Mouse (Mus musculus): ENCODE results near the gene Bhmt. TPM values are rescaled to one million over a fixed set of nuclear protein-coding genes. Genes with fewer than 3 reads are reported as not detected.
A peak's percentile ranks its signal among the peaks of the same experiment; 100 is the strongest.

The Bhmt gene
- total RNA-seq, 1 experiment, result 3.3 TPM

DNA sequence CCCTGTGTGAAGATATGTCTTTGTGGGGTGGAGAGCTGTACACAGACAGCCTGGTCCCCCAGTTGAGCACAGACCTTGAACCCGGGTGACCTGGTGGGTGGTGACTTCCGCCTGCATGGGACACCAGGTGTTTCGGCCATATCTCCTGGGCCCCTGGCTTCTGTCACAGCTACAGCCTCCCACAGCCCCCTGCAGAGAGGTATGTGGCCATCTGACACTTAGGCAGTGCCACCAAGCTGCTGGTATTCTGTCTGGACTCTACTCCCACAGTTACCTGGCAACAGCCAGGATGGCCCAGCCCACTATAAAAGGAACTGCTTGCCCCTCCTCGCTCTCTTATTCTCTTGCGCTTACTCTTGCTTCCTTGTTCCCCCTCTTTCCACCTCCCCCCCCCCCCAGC lies 20.2 kb upstream of the Bhmt start:
- Histone ChIP-seq H3K27ac (ENCODE audit: insufficient read depth, low read depth, low read length, poor library complexity, severe bottlenecking) (no peak overlapping the region), H3K4me3 (ENCODE audit: insufficient read depth in 1 of 2, low read depth in 1 of 2, low read length in 2 of 2, poor library complexity in 1 of 2, severe bottlenecking in 1 of 2) (no peak overlapping the region), H3K9ac (ENCODE audit: insufficient read depth, low read depth, low read length, poor library complexity, severe bottlenecking) (no peak overlapping the region), H3K9me3 (ENCODE audit: control insufficient read depth, insufficient read depth, low read depth, low read length) (peaks cover 2% of the 10 kb centered on the region; the same call in 1 of the 2 replicates), H3K36me3 (ENCODE audit: control insufficient read depth, insufficient read depth, low read length, poor library complexity, severe bottlenecking) (no peaks in the 10 kb centered on the region), H3K4me1 (ENCODE audit: control insufficient read depth in 2 of 2, insufficient read depth in 2 of 2, low read length in 2 of 2, poor library complexity in 1 of 2) (0 out of 4 replicates have a peak, but pooled peaks cover 0 to 3% of the 10 kb centered on the region in 2 experiments)
- in situ Hi-C loops (cut with MboI; ENCODE audit: low sequenced_read_pairs in 2 of 2, unreplicated experiment in 2 of 2), result no loop called here
- no peak for DNase-seq (ENCODE audit: low read depth, low spot score)
- TF ChIP-seq ZC3H11A (IDR thresholded peaks at IDR 0.05; ENCODE audit: borderline replicate concordance, low read depth, low read length) (no peak), HCFC1 (IDR thresholded peaks at IDR 0.05; ENCODE audit: borderline replicate concordance, insufficient read depth, low read length) (no peak), MAFK (IDR thresholded peaks at IDR 0.05; ENCODE audit: insufficient read depth, low read depth, low read length) (no peak), CHD2 (IDR thresholded peaks at IDR 0.05; ENCODE audit: low read depth, low read length) (no peak), ZNF384 (IDR thresholded peaks at IDR 0.05; ENCODE audit: low read depth, low read length) (no peak)

DNA sequence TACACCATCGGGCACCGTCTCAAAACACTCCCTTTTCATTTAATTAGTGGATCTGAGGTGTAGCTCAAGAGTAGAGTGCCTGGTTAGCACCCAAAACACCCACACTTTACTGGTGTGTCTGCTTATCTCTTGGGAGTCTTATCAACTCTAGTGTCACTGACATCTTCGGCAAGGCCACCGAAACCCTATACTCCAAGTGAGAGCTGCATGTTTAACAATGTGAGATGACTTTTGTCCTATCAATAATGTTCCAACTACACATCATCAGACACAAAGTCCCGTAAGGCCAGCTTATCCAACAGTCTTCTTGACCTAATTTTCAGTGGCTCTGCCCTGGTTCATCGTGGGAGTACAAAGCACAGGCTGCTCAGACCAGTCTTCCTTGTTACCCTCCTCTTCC lies 15.6 kb upstream of the Bhmt start:
- no peak overlapping the region for H3K4me3 ChIP-seq (ENCODE audit: insufficient read depth in 1 of 2, low read depth in 1 of 2, low read length in 2 of 2, poor library complexity in 1 of 2, severe bottlenecking in 1 of 2)
- TF ChIP-seq ZNF384 (IDR thresholded peaks at IDR 0.05; ENCODE audit: low read depth, low read length) (no peak), HCFC1 (IDR thresholded peaks at IDR 0.05; ENCODE audit: borderline replicate concordance, insufficient read depth, low read length) (no peak), ZC3H11A (IDR thresholded peaks at IDR 0.05; ENCODE audit: borderline replicate concordance, low read depth, low read length) (no peak), MAFK (IDR thresholded peaks at IDR 0.05; ENCODE audit: insufficient read depth, low read depth, low read length) (no peak), CHD2 (IDR thresholded peaks at IDR 0.05; ENCODE audit: low read depth, low read length) (no peak)
- H3K9me3 ChIP-seq (ENCODE audit: control insufficient read depth, insufficient read depth, low read depth, low read length), result peaks cover 2% of the 10 kb centered on the region; the same call in 1 of the 2 replicates
- H3K9ac ChIP-seq (ENCODE audit: insufficient read depth, low read depth, low read length, poor library complexity, severe bottlenecking), result no peak overlapping the region
- no peaks in the 10 kb centered on the region for H3K36me3 ChIP-seq (ENCODE audit: control insufficient read depth, insufficient read depth, low read length, poor library complexity, severe bottlenecking)
- peaks cover 4 to 5% of the 10 kb centered on the region in 2 experiments; a peak in 3 of 4 replicates for H3K4me1 ChIP-seq (ENCODE audit: control insufficient read depth in 2 of 2, insufficient read depth in 2 of 2, low read length in 2 of 2, poor library complexity in 1 of 2)
- in situ Hi-C loops (cut with MboI; ENCODE audit: low sequenced_read_pairs in 2 of 2, unreplicated experiment in 2 of 2), result no loop called here
- H3K27ac ChIP-seq (ENCODE audit: insufficient read depth, low read depth, low read length, poor library complexity, severe bottlenecking), result no peak overlapping the region
- no peak for DNase-seq (ENCODE audit: low read depth, low spot score)

DNA sequence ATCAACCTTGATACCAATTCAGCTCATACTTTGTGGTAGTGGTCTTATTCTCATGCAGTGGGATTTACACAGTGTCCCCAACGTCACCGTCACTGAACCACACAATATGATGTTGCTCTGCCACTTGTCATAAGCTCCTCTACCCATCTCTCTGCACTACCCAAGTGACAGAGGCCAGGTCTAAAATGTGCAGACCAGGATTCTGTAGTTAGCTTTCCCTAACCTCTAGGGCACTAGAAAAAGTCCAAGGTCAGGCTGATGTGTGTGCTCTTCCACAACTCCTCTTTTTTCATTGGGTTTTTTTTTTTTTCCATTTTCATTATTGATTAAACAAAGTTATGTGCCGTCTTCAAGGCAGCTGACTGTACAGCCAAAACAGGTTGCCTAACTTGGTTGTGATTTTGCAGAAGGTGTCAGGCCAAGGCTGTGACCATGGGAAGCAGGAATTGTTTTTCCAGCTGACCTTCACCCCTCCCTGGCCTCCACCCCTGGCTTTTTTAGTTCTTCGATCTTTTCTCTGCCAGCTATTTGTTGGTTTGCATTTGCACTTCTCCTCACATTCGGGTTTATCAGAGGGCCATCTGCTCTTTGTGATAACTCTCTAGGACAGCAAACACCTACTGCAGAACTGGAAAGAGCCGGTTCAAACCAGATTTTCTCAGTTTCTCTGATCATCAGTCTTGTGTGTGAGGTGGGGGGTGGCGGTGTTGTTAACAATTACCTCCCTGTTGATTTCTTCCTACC lies 10.8 kb upstream of the Bhmt start:
- Histone ChIP-seq H3K4me1 (ENCODE audit: control insufficient read depth in 2 of 2, insufficient read depth in 2 of 2, low read length in 2 of 2, poor library complexity in 1 of 2) (peaks cover 3 to 8% of the 10 kb centered on the region in 2 experiments; a peak in 3 of 4 replicates), H3K9ac (ENCODE audit: insufficient read depth, low read depth, low read length, poor library complexity, severe bottlenecking) (no peak overlapping the region), H3K4me3 (ENCODE audit: insufficient read depth in 1 of 2, low read depth in 1 of 2, low read length in 2 of 2, poor library complexity in 1 of 2, severe bottlenecking in 1 of 2) (no peak overlapping the region), H3K27ac (ENCODE audit: insufficient read depth, low read depth, low read length, poor library complexity, severe bottlenecking) (no peak overlapping the region), H3K9me3 (ENCODE audit: control insufficient read depth, insufficient read depth, low read depth, low read length) (no peaks in the 10 kb centered on the region), H3K36me3 (ENCODE audit: control insufficient read depth, insufficient read depth, low read length, poor library complexity, severe bottlenecking) (no peaks in the 10 kb centered on the region)
- TF ChIP-seq CHD2 (IDR thresholded peaks at IDR 0.05; ENCODE audit: low read depth, low read length) (no peak), ZNF384 (IDR thresholded peaks at IDR 0.05; ENCODE audit: low read depth, low read length) (0 out of 2 replicates have a peak, but pooled peaks have one; percentile 16)
- in situ Hi-C loops (cut with MboI; ENCODE audit: low sequenced_read_pairs in 2 of 2, unreplicated experiment in 2 of 2), result no loop called here
- peak; percentile 78 for DNase-seq (ENCODE audit: low read depth, low spot score)

DNA sequence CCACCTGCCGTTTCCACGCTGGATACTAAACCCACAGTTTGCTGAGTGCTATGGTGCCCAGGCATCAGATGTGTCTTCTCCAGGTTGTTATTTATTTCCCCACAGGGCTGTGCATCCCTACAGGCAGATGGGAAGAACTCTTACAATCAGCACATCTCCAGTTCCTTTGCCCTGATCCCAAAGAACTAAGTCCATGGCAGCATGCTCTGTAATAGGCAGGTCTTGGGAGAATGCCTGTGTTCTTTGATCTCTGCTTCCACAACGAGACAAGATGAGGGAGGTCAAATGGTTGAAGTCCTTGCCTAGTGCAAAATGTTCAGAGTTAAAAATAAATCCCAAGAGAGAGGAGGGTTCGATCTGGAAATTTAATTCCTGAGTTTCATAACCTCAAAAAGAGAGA lies 1.9 kb upstream of the Bhmt start:
- in situ Hi-C loops (cut with MboI; ENCODE audit: low sequenced_read_pairs in 2 of 2, unreplicated experiment in 2 of 2), result no loop called here

More for the DNA sequence above, 1.9 kb upstream of the Bhmt start:
- peaks cover 0 to 3% of the 10 kb centered on the region in 2 experiments; a peak in 1 of 4 replicates for H3K4me1 ChIP-seq (ENCODE audit: control insufficient read depth in 2 of 2, insufficient read depth in 2 of 2, low read length in 2 of 2, poor library complexity in 1 of 2)
- H3K9me3 ChIP-seq (ENCODE audit: control insufficient read depth, insufficient read depth, low read depth, low read length), result no peaks in the 10 kb centered on the region
- TF ChIP-seq CHD2 (IDR thresholded peaks at IDR 0.05; ENCODE audit: low read depth, low read length) (no peak), ZC3H11A (IDR thresholded peaks at IDR 0.05; ENCODE audit: borderline replicate concordance, low read depth, low read length) (no peak), HCFC1 (IDR thresholded peaks at IDR 0.05; ENCODE audit: borderline replicate concordance, insufficient read depth, low read length) (no peak), MAFK (IDR thresholded peaks at IDR 0.05; ENCODE audit: insufficient read depth, low read depth, low read length) (no peak), ZNF384 (IDR thresholded peaks at IDR 0.05; ENCODE audit: low read depth, low read length) (no peak)
- no peaks in the 10 kb centered on the region for H3K36me3 ChIP-seq (ENCODE audit: control insufficient read depth, insufficient read depth, low read length, poor library complexity, severe bottlenecking)
- no peak for DNase-seq (ENCODE audit: low read depth, low spot score)
- no peak overlapping the region for H3K27ac ChIP-seq (ENCODE audit: insufficient read depth, low read depth, low read length, poor library complexity, severe bottlenecking)
- no peak overlapping the region for H3K9ac ChIP-seq (ENCODE audit: insufficient read depth, low read depth, low read length, poor library complexity, severe bottlenecking)
- no peak overlapping the region for H3K4me3 ChIP-seq (ENCODE audit: insufficient read depth in 1 of 2, low read depth in 1 of 2, low read length in 2 of 2, poor library complexity in 1 of 2, severe bottlenecking in 1 of 2)

All from ES-E14 (cell line).